Mouse (Mus musculus): ENCODE data around the gene Tmem164. TPM values are rescaled to one million over a fixed set of nuclear protein-coding genes. Genes with fewer than 3 reads are reported as not detected.
"Not testable (repeated sequence)": the region's sequence is repeated elsewhere in the genome, so short reads cannot be mapped to it uniquely, and the experiment has no call there.

Tmem164 gene
- 48.3 and 52.9 TPM in 2 replicates for polyA plus RNA-seq (2015; fragmentation: Nextera tagmentation; extraction: Ambion mirVana)

DNA sequence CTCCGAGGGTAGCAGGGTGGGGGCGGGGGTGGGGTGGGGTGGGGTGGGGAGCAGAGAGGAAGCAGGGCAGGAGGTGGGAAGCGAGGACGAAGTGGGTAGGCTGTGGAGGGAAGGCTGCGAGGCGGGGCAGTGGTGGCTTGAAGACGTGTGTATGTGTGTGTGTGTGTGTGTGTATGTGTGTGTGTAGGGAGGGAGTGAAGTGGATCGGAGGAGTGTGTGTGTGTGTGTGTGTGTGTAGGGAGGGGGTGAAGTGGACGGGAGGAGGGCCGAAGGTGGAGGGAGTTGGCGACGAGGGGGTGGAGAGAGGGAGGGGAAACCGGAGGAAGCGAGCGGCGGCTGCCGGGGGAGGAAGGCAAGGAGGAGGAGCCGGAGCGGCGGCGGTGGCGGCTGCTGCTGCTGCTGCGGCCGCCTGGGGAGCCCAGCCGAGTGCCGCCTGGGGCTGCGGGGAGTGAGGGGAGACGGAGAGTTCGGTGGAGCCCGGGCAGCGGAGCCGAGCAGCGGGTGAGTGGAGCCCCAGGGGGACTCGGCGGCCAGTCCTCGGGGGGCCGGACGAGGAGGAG lies at the start of gene Tmem164:
Tmem164 (plus strand) TSS at position 351 of the 560 bp plus-strand sequence.
- Histone ChIP-seq H3K27ac (replicated peaks) (peak within 1 kb of the TSS; percentile 96), H3K36me3 (no peaks in the 10 kb centered on the region), H3K9ac (peak within 1 kb of the TSS; percentile 87), H3K4me2 (peak within 1 kb of the TSS; percentile 82), H3K4me1 (peaks cover 41% of the 10 kb centered on the region), H3K4me3 (peak within 1 kb of the TSS; percentile 66), H3K9me3 (no peaks in the 10 kb centered on the region), H3K27me3 (replicated peaks) (no peaks in the 10 kb centered on the region)
- peak; percentile 72 for ATAC-seq (ENCODE audit: extremely low read depth, insufficient number of reproducible peaks, low FRiP score, low TSS enrichment)
- 4% methylated on average over 31 of the region's 38 CpGs for WGBS

DNA sequence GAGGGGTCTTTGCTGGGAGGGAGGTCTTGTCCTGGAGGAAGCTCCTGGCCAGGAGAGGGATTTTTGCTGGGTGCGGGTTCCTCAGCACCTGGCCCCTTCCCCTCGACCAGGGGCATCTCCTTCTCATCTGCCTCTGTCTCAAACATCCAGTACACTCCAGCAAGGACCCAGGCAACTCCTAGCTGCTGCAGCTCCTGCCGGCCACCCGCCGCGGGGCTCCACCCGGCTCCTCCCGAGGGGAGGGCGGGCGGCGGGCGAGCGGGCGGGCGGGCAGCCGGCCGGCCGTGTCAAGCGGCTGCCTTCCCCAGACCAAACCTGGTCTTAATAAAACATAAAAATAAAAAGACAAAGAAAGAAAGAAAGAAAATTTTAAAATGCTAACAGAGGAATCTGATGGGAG lies 48.2 kb upstream of the Tmem164 start:
- not testable (repeated sequence) for H3K9ac ChIP-seq; H3K36me3 ChIP-seq; H3K27ac ChIP-seq (replicated peaks); H3K9me3 ChIP-seq; H3K27me3 ChIP-seq (replicated peaks); ATAC-seq (ENCODE audit: extremely low read depth, insufficient number of reproducible peaks, low FRiP score, low TSS enrichment); H3K4me1 ChIP-seq
- H3K4me3 ChIP-seq: peak overlapping the region; percentile 14; the same call in 1 of the 2 replicates
- 7% methylated on average over 3 of the region's 19 CpGs for WGBS
- peak overlapping the region; percentile 45 for H3K4me2 ChIP-seq

DNA sequence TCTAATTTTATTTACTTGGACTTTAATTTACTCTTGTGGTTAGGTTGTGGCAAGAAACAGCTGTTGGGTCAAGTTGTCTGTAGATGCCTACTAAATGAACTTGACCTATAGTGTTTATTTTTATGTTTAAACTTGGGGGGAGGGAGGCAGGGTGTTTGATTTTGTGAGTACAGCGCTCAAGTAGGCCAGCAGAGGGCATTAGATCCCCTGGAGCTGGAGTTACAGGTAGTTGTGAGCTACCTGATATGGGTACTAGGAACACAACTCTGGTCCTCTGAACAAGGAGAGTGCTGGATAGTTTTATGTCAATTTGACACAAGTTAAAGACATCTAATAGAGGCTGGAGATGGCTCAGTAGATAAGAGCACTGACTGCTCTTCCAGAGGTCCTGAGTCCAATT lies 34.0 kb upstream of the Tmem164 start:
- H3K9me3 ChIP-seq: no peaks in the 10 kb centered on the region
- 0 out of 2 replicates have a peak, but pooled peaks cover 3% of the 10 kb centered on the region for H3K4me1 ChIP-seq
- H3K27me3 ChIP-seq (replicated peaks): no peaks in the 10 kb centered on the region
- H3K9ac ChIP-seq: no peak overlapping the region
- H3K36me3 ChIP-seq: no peaks in the 10 kb centered on the region
- 59% methylated on average over 1 of the region's 1 CpGs for WGBS
- no peak overlapping the region for H3K4me3 ChIP-seq
- ATAC-seq (ENCODE audit: extremely low read depth, insufficient number of reproducible peaks, low FRiP score, low TSS enrichment): no peak
- H3K27ac ChIP-seq (replicated peaks): no peak overlapping the region
- no peak overlapping the region for H3K4me2 ChIP-seq

DNA sequence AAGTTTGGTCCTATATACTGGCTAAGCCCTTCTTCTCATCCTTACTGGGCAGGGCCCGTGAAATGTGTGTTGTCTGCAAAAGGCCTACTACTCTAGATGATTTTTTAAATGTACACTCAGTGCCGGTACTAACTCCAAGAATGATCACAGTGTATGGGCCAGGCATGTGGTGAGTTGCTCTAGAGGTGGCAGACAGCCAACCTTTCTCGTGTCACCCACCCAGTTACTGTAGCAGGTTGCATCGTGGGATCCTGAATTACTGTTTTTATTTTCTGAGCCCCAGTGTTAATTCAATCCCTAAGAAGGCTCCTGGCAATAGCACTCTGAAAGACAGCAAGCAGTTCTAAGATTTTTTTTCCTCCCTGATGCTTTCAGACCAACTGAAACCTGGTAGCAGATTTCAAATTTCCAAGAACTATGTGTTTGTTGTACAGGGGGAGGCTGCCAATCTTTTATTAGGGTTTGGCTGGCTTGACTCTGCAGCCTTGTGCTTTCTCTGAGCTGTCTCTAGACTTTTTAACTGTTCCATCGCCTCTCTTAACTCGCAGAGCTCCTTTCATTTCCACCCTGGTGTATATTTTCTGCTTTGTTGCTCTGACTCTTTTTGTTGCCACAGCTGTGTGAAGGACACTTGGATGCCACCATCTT lies 31.0 kb upstream of the Tmem164 start:
- Histone ChIP-seq H3K4me3 (no peak overlapping the region), H3K27ac (replicated peaks) (no peak overlapping the region), H3K27me3 (replicated peaks) (no peaks in the 10 kb centered on the region)

DNA sequence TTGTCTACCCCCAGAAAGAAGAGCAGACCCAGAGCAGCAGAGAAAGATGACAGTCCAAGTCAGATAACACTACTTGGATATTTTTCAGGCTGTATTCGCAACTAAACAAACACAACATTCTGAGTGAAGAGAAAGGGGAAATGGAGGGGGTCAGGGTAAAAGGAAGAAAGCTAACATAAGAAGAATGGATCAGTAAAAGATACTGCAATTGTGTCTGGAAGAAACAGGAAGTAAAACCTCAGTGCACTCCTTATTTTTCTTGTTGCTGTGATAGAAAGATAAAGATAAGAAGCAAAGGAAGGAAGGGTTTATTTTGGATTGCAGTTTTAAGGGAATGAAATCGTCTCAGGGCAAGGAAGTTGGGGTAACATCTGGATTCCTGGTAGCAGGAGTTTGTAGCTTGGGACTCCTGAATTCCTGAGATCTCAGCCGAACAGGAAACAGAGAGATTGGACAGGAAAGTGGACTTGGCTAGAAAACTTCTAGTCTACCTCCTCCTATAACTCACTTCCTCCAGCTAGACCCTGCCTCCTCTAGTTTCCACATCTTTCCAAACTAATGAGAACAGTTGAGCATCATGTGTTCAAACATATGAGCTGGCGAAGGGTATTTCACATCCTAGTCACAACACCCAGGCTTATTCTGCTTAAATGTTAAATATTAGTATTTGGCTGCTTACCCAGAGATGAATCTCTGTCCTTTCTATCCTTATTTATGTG lies 16.3 kb upstream of the Tmem164 start:
- no peak for ATAC-seq (ENCODE audit: extremely low read depth, insufficient number of reproducible peaks, low FRiP score, low TSS enrichment)
- peak overlapping the region; percentile 63 for H3K27ac ChIP-seq (replicated peaks)
- 54% methylated on average over 4 of the region's 4 CpGs for WGBS

More for the DNA sequence above, 31.0 kb upstream of the Tmem164 start:
- no peaks in the 10 kb centered on the region for H3K9me3 ChIP-seq
- WGBS: 49% methylated on average over 6 of the region's 6 CpGs
- H3K4me2 ChIP-seq: no peak overlapping the region
- ATAC-seq (ENCODE audit: extremely low read depth, insufficient number of reproducible peaks, low FRiP score, low TSS enrichment): no peak
- 0 out of 2 replicates have a peak, but pooled peaks cover 3% of the 10 kb centered on the region for H3K4me1 ChIP-seq
- no peak overlapping the region for H3K9ac ChIP-seq
- H3K36me3 ChIP-seq: no peaks in the 10 kb centered on the region

DNA sequence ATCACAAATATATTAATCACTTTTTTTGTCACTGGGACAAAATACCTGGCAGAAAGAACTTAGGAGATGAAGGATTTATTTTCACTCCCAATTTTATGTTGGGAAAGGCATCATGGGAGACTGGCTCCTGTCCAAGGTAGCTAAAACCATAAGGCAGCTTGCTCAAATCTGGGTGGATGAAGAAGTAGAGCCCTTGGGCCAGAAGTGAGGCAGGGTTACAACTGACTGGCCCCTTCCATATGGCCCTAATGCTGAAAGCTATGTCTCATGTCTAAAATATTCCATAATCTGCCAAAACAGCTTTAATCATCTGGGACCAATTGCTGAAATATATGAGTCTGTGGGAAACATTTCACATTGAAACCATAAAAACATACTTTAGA lies 15.8 kb upstream of the Tmem164 start:
- no peak for ATAC-seq (ENCODE audit: extremely low read depth, insufficient number of reproducible peaks, low FRiP score, low TSS enrichment)
- no peaks in the 10 kb centered on the region for H3K9me3 ChIP-seq
- peak overlapping the region; percentile 63; the same call in 1 of the 2 replicates for H3K27ac ChIP-seq (replicated peaks)
- no peak overlapping the region for H3K9ac ChIP-seq
- no peaks in the 10 kb centered on the region for H3K36me3 ChIP-seq
- H3K4me1 ChIP-seq: 0 out of 2 replicates have a peak, but pooled peaks cover 8% of the 10 kb centered on the region
- H3K4me3 ChIP-seq: no peak overlapping the region
- no peak overlapping the region for H3K4me2 ChIP-seq
- H3K27me3 ChIP-seq (replicated peaks): peaks cover 11% of the 10 kb centered on the region; the same call in 1 of the 2 replicates

More for the DNA sequence above, 16.3 kb upstream of the Tmem164 start:
- Histone ChIP-seq H3K27me3 (replicated peaks) (peaks cover 14% of the 10 kb centered on the region; the same call in 1 of the 2 replicates), H3K4me2 (no peak overlapping the region), H3K36me3 (no peaks in the 10 kb centered on the region), H3K9me3 (no peaks in the 10 kb centered on the region), H3K4me1 (0 out of 2 replicates have a peak, but pooled peaks cover 8% of the 10 kb centered on the region), H3K9ac (no peak overlapping the region), H3K4me3 (no peak overlapping the region)

DNA sequence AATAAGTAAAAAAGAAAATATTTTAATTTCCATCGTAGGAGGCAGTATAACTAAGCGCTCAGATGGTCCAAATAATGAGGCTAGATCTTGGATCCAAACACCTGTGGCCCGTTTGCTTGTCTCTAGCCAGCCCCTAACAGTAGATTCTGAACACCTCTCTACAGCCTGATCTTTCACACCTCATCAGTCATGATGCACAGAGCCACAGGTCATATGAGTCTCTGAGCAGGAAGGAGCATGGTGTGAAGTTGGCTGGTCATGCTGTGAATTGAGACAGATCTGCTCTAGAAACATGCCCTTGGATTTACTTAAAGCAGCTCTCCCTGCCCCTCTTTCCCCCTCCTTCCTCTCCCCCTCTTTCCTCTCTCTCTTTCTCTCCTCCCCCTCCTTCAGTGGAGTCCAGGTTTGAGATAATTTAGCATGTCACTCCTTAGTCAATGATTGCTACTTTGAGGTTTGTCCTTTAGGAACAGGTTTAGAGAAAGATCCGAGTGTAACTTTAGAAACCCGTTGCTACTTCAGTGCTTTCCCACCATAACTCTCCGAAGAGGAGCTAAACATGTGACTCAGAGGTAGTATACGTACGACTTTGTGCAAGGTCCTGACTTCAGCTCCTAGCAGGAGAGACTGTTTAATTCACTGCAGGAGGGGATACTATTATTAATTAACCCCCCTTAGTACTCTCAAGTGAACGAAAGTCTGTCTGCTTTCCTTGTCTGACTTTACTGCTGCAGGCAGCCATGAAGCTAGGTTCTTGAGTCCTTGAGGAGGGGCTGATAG lies 11.7 kb upstream of the Tmem164 start:
- ATAC-seq (ENCODE audit: extremely low read depth, insufficient number of reproducible peaks, low FRiP score, low TSS enrichment): no peak
- H3K4me1 ChIP-seq: 0 out of 2 replicates have a peak, but pooled peaks cover 8% of the 10 kb centered on the region
- H3K9ac ChIP-seq: no peak overlapping the region
- H3K36me3 ChIP-seq: no peaks in the 10 kb centered on the region
- H3K27me3 ChIP-seq (replicated peaks): 0 out of 2 replicates have a peak, but pooled peaks cover 7% of the 10 kb centered on the region
- H3K4me2 ChIP-seq: no peak overlapping the region
- 59% methylated on average over 9 of the region's 9 CpGs for WGBS
- H3K4me3 ChIP-seq: no peak overlapping the region
- H3K27ac ChIP-seq (replicated peaks): no peak overlapping the region
- no peaks in the 10 kb centered on the region for H3K9me3 ChIP-seq

DNA sequence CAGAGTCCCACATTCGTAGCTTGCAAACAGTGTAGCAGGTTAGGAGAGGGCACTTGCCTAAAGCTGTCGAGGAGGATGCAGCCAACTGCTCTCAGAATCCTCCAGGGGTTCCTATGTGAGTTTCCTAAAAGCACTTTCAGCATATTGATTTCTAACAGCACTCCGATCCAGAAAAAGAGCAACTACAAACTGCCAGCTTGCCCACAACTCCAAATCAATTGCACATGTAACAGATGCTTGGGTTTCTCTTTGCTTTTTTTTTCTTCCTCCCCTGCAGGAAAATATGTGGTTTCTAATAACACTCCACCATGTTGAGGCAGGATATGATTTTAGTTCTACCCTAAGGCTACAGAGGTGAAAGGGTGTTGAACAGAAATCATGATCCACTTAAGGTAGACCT lies 11.1 kb upstream of the Tmem164 start:
- Histone ChIP-seq H3K27me3 (replicated peaks) (0 out of 2 replicates have a peak, but pooled peaks cover 7% of the 10 kb centered on the region), H3K4me3 (no peak overlapping the region), H3K4me1 (0 out of 2 replicates have a peak, but pooled peaks cover 7% of the 10 kb centered on the region), H3K9me3 (no peaks in the 10 kb centered on the region), H3K27ac (replicated peaks) (no peak overlapping the region), H3K9ac (no peak overlapping the region), H3K36me3 (no peaks in the 10 kb centered on the region), H3K4me2 (no peak overlapping the region)
- no peak for ATAC-seq (ENCODE audit: extremely low read depth, insufficient number of reproducible peaks, low FRiP score, low TSS enrichment)
- 60% methylated on average over 3 of the region's 3 CpGs for WGBS

DNA sequence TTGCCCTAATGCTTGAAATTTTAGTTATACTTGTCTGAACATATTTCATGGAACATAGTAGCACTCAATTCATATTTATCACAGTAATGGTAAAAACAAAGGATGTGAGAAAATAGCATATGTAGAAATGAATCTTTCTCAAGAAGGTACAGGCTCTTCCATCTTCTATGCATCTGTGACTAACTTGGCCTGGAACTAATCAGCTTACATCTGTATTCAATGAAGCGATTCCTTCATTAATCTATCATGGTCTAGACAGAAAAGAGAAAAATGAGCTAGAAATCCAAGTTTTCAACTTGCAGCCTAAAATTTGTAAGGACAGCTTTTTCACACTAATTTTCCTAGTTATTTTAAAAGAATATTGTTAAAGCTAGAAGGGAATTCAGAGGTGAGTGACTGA lies 10.1 kb upstream of the Tmem164 start:
- ATAC-seq (ENCODE audit: extremely low read depth, insufficient number of reproducible peaks, low FRiP score, low TSS enrichment): no peak

DNA sequence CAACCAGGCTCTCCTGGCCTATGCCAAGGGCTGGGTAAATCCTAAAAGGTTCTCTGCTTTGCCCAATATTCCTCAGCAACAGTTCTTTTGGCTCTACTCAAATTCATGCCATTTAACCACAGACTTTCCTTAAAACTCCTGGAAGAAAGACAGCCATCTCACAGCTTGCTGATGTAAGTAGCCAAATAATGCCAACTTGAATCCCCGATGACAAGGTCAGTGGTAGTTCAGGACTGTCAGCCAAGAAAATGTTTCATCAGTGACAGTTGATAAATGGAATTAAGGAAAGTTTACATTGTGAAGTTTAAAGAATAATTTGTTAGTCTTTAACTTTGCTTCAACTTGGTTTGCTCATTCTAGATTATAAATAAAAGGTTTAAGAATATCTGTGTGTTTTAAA lies 8.5 kb upstream of the Tmem164 start:
- WGBS: 74% methylated on average over 1 of the region's 1 CpGs
- no peak for ATAC-seq (ENCODE audit: extremely low read depth, insufficient number of reproducible peaks, low FRiP score, low TSS enrichment)
- Histone ChIP-seq H3K27ac (replicated peaks) (no peak overlapping the region), H3K36me3 (no peaks in the 10 kb centered on the region), H3K4me2 (no peak overlapping the region), H3K27me3 (replicated peaks) (no peaks in the 10 kb centered on the region), H3K9me3 (no peaks in the 10 kb centered on the region), H3K4me1 (0 out of 2 replicates have a peak, but pooled peaks cover 4% of the 10 kb centered on the region), H3K9ac (no peak overlapping the region), H3K4me3 (no peak overlapping the region)

More for the DNA sequence above, 10.1 kb upstream of the Tmem164 start:
- Histone ChIP-seq H3K4me2 (no peak overlapping the region), H3K36me3 (no peaks in the 10 kb centered on the region), H3K9ac (no peak overlapping the region), H3K27me3 (replicated peaks) (0 out of 2 replicates have a peak, but pooled peaks cover 7% of the 10 kb centered on the region), H3K27ac (replicated peaks) (no peak overlapping the region), H3K9me3 (no peaks in the 10 kb centered on the region), H3K4me1 (0 out of 2 replicates have a peak, but pooled peaks cover 4% of the 10 kb centered on the region), H3K4me3 (no peak overlapping the region)
- 77% methylated on average over 1 of the region's 1 CpGs for WGBS

DNA sequence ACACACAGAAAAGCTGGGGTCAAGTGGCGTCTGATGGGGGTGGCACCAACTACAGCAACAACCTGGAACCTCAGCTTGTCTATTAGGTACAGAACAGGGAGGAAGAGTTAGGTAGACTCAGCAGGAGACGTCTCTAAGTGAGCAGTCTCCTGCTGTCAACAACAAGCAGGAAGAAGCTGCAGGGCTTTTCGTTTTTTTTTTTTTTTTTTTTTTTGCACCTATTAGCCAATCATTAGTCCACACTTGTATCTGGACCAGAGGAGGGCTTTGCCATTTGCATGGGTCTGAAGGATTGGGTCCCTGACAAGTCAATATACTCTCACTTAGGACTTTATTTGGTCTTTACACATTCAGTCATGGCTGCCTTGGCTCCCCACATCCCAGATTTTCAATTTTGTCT lies 4.0 kb upstream of the Tmem164 start:
- Histone ChIP-seq H3K4me2 (no peak overlapping the region), H3K27ac (replicated peaks) (no peak overlapping the region), H3K4me3 (no peak overlapping the region), H3K27me3 (replicated peaks) (no peaks in the 10 kb centered on the region), H3K9me3 (no peaks in the 10 kb centered on the region), H3K9ac (no peak overlapping the region), H3K36me3 (no peaks in the 10 kb centered on the region), H3K4me1 (peaks cover 7% of the 10 kb centered on the region; the same call in 1 of the 2 replicates)
- 39% methylated on average over 3 of the region's 3 CpGs for WGBS
- ATAC-seq (ENCODE audit: extremely low read depth, insufficient number of reproducible peaks, low FRiP score, low TSS enrichment): no peak
